Mouse (Mus musculus) stomach, postnatal 0 days (tissue): ENCODE results near the gene Mapk12.

Source experiments
- CTCF ChIP-seq: IDR thresholded peaks from 2 replicates; pipeline ENCODE4 v1.5.1; 2016; ENCODE audit warnings: antibody characterized with exemption, low read depth, mild to moderate bottlenecking, moderate library complexity
- EP300 ChIP-seq: optimal IDR thresholded peaks from 2 replicates; pipeline ENCODE3; 2016; ENCODE audit warnings: antibody characterized with exemption

- peak; percentile 57 for TF ChIP-seq CTCF
- TF ChIP-seq EP300 = no peak
These were observed 41.2 kb upstream of the Mapk12 start for GRCm38 (mm10) chr15:89181561-89182270.
